Mouse (Mus musculus) ES-CJ7 (cell line): ENCODE data around the gene Ints12.

Experiments
- DNase-seq: peaks from one replicate; pipeline ENCODE4 v3.0.0; 2011; ENCODE audit warnings: low read depth, low spot score

Gene Ints12

GRCm38 (mm10) chr3:133091664-133092273 lies at the start of gene Ints12, which contains the start of gene Gstcd:
Ints12 (plus strand) TSS chr3:133091840.
Gstcd (minus strand) TSS chr3:133092033.
- DNase-seq = peak; percentile 96

DNA sequence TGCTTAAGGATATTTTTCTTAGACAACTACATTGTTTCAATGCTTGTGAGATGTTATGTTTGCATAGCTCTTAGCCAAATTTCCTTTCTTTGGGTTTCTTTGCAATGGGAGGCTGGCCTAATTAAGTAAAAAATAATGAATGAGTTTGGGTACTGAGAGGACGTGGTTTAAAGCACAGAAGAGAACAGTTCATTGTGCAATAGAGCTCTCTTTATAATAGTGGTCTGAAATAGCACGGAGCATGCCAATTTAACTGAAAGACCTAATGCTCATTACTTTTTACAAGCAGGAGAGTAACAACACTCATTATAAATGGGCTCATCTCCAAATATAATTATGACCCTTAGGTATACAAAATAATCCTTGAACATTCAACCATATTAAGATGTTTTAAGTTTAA lies 39.6 kb upstream of the Ints12 start:
- DNase-seq = no peak

- DNase-seq = no peak
These were observed 16.1 kb upstream of the Ints12 start for GRCm38 (mm10) chr3:133075560-133075959.

DNA sequence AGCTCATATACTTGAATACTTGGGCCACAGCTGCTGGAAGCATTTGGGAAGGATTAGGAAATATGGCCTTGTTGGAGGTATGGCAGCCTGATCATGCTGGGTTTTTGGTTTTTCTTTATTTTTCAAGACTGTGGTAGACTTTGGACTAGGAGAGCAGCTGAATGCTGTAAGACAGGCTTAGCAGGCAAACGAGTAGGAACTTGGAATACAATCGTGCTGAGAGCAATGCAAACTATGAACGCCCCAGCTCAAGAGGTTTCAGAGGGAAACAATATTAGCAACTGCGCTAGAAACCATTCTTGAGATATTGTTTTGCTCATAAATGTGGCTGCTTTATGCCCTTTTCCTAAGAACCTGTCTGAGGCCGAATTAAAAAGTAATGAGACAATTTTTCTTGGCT lies 8.9 kb upstream of the Ints12 start:
- DNase-seq = no peak

GRCm38 (mm10) chr3:133085858-133086257 lies 5.8 kb upstream of the Ints12 start:
- DNase-seq = peak; percentile 27

DNA sequence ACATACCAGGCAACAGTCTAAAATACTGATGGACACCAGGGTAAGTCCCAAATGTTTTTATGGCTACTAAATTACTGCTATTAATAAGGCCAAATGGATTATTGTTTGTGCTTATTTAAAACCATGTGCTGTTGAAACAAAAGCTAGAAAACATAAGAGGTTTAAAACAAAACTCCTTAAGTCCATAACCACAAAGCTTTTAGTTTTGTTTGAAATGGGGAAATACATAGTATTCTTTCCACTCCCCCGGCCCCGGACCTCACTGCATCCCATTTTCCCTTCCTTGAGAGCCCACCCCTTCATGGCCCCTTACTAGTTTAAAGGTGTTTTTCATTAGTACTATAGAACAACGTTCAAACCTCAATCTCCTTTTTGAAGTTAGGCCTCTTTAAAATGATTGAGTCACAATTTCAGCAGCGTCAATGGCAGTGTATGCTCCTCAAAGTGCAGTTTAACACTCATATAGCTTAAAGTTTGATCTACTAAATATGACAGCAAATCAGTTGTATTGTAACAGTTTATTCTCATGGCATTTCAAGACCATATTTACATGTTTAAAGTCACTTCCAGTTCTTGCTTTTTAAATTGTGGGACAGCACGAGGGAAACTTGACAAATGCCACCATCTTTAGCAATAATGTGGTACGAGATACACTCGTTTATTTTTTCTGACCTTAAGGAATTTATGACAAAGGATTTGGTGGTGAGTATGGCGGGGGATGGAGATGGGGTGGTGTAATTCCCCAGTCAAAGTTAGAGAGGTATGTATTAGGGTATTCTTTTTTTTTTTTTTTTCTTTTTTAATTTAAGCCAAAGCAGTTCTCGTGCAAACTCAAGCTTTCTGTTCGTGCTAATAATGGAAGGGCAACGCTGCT lies 1.2 kb upstream of the Ints12 start:
- DNase-seq = no peak

GRCm38 (mm10) chr3:133091121-133091663 lies 448 bp upstream of the Ints12 start:
- DNase-seq = peak; percentile 53

GRCm38 (mm10) chr3:133092274-133092853 lies 724 bp downstream of the Ints12 start:
- no peak for DNase-seq

DNA sequence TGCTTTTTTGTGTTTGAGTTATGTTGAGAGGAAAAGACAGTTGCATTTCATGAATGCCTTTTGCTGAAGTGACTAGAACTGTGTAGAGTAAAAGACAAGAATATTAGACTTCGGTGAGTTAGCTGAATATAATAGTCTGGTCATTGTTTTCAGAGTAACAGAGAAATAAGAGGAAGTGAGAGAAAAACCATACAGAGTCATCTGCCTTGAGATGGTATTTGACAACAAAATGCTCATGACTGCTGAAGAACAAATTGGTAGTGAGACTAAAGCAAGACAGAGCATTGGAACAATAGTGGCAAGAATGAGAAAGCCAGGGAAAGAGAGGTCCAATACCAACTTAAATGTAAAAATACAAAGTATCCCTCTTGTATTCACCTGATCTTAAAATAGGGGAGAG lies 1.3 kb downstream of the Ints12 start:
- no peak for DNase-seq

GRCm38 (mm10) chr3:133094305-133094704 lies 2.7 kb downstream of the Ints12 start:
- DNase-seq = no peak

- DNase-seq = no peak
These were observed 6.3 kb downstream of the Ints12 start for GRCm38 (mm10) chr3:133097936-133098335.

DNA sequence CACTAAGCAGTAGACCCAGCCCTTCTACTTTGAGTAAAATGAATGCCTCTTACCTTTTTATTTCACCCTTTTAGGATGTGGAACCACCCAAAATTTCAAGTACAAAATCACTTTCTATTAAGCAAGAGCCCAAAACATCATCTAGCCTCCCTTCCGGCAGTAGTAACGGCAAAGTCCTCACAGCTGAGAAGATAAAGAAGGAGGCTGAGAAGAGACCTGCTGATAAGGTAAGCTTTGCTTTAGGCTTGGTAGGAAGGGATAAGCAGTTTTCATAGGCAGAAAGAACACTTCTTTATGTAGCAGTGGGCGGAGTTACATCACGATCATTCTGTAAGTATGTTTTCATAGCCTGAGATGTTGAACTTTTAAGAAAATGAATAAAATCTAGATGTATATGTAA lies 6.7 kb downstream of the Ints12 start:
- no peak for DNase-seq

GRCm38 (mm10) chr3:133098909-133099308 lies 7.3 kb downstream of the Ints12 start:
- no peak for DNase-seq

DNA sequence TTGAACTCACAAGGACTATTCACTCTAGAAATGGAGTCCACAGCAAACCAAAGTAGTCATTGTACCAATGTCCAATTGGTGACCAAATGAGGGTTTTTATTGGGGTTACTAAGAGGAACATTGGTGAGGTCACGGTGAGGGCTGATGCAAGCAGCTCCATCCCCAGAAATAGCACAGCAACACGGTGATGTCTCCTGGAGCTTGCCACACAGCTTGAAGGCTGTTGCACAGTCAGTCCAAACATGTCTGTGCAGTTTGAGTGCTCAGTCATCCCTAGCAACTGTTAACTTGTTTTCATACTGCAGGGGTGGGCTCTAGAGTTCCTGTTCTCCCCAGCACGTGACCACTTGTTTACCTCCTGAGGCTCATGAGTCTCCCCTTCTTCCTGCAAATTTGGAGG lies 12.1 kb downstream of the Ints12 start:
- DNase-seq = no peak

DNA sequence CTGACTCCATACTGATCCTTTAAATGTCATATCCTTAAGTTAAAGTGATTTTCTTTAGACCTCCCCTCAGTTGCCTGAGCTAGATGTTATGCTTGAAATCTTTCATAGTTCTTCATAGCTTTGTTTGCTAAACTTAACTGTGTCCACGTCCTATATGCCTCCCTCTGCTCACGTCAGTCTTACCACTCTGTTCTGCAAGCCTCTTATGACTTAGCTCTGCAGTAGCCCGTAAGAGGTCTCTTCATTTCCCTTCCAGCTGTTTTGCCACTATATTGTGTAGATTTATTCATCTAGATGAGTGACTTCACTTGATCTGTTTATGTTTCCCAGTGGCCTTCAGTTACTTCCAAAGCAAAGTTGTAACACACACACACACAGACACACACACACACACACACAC lies 12.8 kb downstream of the Ints12 start:
- DNase-seq = no peak

DNA sequence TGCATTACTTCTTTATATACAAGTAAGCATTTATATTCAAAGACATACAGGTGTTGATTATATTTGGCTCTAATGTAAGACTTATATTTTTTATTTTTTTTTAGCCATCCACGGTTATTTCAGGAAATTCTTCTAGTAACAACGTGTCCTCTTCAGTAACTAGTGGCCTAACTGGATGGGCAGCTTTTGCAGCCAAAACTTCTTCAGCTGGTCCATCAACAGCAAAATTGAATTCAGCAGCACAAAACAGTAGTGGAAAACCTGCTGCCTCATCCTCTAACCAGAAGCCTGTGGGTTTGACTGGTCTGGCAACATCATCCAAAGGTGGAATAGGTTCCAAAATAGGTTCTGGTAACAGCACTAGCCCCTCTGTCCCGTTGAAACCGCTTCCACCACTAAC lies 17.1 kb downstream of the Ints12 start:
- DNase-seq = no peak

- no peak for DNase-seq
These were observed 18.2 kb downstream of the Ints12 start for GRCm38 (mm10) chr3:133109844-133110243.

GRCm38 (mm10) chr3:133111741-133112140 lies 20.1 kb downstream of the Ints12 start:
- peak; percentile 57 for DNase-seq

- DNase-seq = no peak
These were observed 21.6 kb downstream of the Ints12 start for GRCm38 (mm10) chr3:133113281-133113680.

- no peak for DNase-seq
These were observed 39.7 kb downstream of the Ints12 start for GRCm38 (mm10) chr3:133131372-133131771.

- no peak for DNase-seq
These were observed 41.0 kb downstream of the Ints12 start for GRCm38 (mm10) chr3:133132611-133133010.

- DNase-seq = no peak
These were observed 50.2 kb downstream of the Ints12 start for GRCm38 (mm10) chr3:133141877-133142276.
